In genomic region chr1:75374950-75375936, GRCm38 (mm10) we compare ENCODE assay signal across 8 mouse cellular contexts. TPM values are rescaled to one million over a fixed set of nuclear protein-coding genes. Genes with fewer than 3 reads are reported as not detected.
DNase-seq lines count a peak whose midpoint lies in the region; ATAC-seq and TF ChIP-seq lines count a peak whose summit lies in the region.

Speg (plus strand) TSS chr1:75375297.

- H3K4me1 ChIP-seq in lung, postnatal 0 days (ENCODE audit: insufficient read depth, low read depth, low read length), result no peaks in the 10 kb centered on the region
- H3K4me1 ChIP-seq in embryonic facial prominence, embryonic 15.5 days, result peaks cover 14% of the 10 kb centered on the region
- H3K4me1 ChIP-seq in heart, embryonic 14.5 days (ENCODE audit: control insufficient read depth in 2 of 2, insufficient read depth in 2 of 2, low read length in 2 of 2), result peaks cover 29 to 49% of the 10 kb centered on the region in 2 experiments

- H3K9ac ChIP-seq in lung, postnatal 0 days (replicated peaks; ENCODE audit: low read depth), result no peak within 1 kb of the TSS
- no peak within 1 kb of the TSS for H3K9ac ChIP-seq in embryonic facial prominence, embryonic 15.5 days
- peak within 1 kb of the TSS; percentile 95 for H3K9ac ChIP-seq in heart, embryonic 14.5 days (ENCODE audit: low read length)

- no peak for TF ChIP-seq EP300 in lung, postnatal 0 days (IDR thresholded peaks at IDR 0.05)

- 11% methylated on average over 51 of the region's 57 CpGs for WGBS in lung, postnatal 0 days
- WGBS in embryonic facial prominence, embryonic 15.5 days, result 8% methylated on average over 57 of the region's 57 CpGs
- WGBS in heart, embryonic 14.5 days, result 3% methylated on average over 52 of the region's 57 CpGs

- no peaks in the 10 kb centered on the region for H3K36me3 ChIP-seq in lung, postnatal 0 days (ENCODE audit: insufficient read depth, low read length)
- H3K36me3 ChIP-seq in embryonic facial prominence, embryonic 15.5 days, result no peaks in the 10 kb centered on the region
- no peaks in the 10 kb centered on the region for H3K36me3 ChIP-seq in heart, embryonic 14.5 days (ENCODE audit: control insufficient read depth, insufficient read depth, low read length)

- no peak for DNase-seq in lung, postnatal 0 days (ENCODE audit: low spot score)
- DNase-seq in lung, postnatal 4 days, result no peak
- no peak for DNase-seq in left cerebral cortex, postnatal 25 days (ENCODE audit: low spot score in 2 of 2)
- peak; percentile 91 for DNase-seq in skeletal muscle tissue, adult 2 months (ENCODE audit: low read depth, low spot score)
- no peak for DNase-seq in thymus, postnatal 0 days (ENCODE audit: low spot score)
- DNase-seq in urinary bladder, postnatal 4 days (ENCODE audit: low spot score in 2 of 2), result no peak

- TF ChIP-seq CTCF in lung, postnatal 0 days (IDR thresholded peaks at IDR 0.05), result no peak

- H3K4me3 ChIP-seq in lung, postnatal 0 days (ENCODE audit: low read depth, low read length), result no peak within 1 kb of the TSS
- H3K4me3 ChIP-seq in embryonic facial prominence, embryonic 15.5 days (replicated peaks), result peak within 1 kb of the TSS; percentile 29
- H3K4me3 ChIP-seq in heart, embryonic 14.5 days (ENCODE audit: control insufficient read depth in 1 of 2, insufficient read depth in 1 of 2, low read depth in 1 of 2, low read length in 2 of 2), result peak within 1 kb of the TSS; percentile 40 to 53

- peak; percentile 25 for ATAC-seq in lung, postnatal 0 days
- peak; percentile 45 for ATAC-seq in embryonic facial prominence, embryonic 15.5 days (ENCODE audit: insufficient number of reproducible peaks, low FRiP score, low TSS enrichment, low read depth)
- ATAC-seq in heart, embryonic 14.5 days (ENCODE audit: insufficient number of reproducible peaks, insufficient read depth, low FRiP score, low read depth), result peak; percentile 44; the same call in 1 of the 2 replicates

- H3K27ac ChIP-seq in lung, postnatal 0 days (ENCODE audit: low read length), result no peak within 1 kb of the TSS
- no peak within 1 kb of the TSS for H3K27ac ChIP-seq in embryonic facial prominence, embryonic 15.5 days (replicated peaks)
- H3K27ac ChIP-seq in heart, embryonic 14.5 days (replicated peaks in 1 of 2; ENCODE audit: control insufficient read depth in 1 of 2, insufficient read depth in 1 of 2, low read depth in 2 of 2, low read length in 2 of 2), result peak within 1 kb of the TSS; percentile 81 to 89

- peaks cover 7% of the 10 kb centered on the region; the same call in 1 of the 2 replicates for H3K27me3 ChIP-seq in lung, postnatal 0 days (replicated peaks; ENCODE audit: insufficient read depth, low read length)
- no peaks in the 10 kb centered on the region for H3K27me3 ChIP-seq in embryonic facial prominence, embryonic 15.5 days
- H3K27me3 ChIP-seq in heart, embryonic 14.5 days (ENCODE audit: control insufficient read depth, insufficient read depth, low read length), result peaks cover 3% of the 10 kb centered on the region; the same call in 1 of the 2 replicates

- H3K9me3 ChIP-seq in lung, postnatal 0 days (ENCODE audit: low read length), result no peaks in the 10 kb centered on the region
- no peaks in the 10 kb centered on the region for H3K9me3 ChIP-seq in embryonic facial prominence, embryonic 15.5 days (replicated peaks)
- H3K9me3 ChIP-seq in heart, embryonic 14.5 days (ENCODE audit: control insufficient read depth, low read length), result no peaks in the 10 kb centered on the region

- intact Hi-C loops in left cerebral cortex, postnatal 25 days (cut with DNase I), result no loop called here

- peak within 1 kb of the TSS; percentile 39 for H3K4me2 ChIP-seq in lung, postnatal 0 days (replicated peaks; ENCODE audit: low read depth, low read length)
- peak within 1 kb of the TSS; percentile 55 for H3K4me2 ChIP-seq in embryonic facial prominence, embryonic 15.5 days (replicated peaks)
- H3K4me2 ChIP-seq in heart, embryonic 14.5 days (ENCODE audit: low read length), result peak within 1 kb of the TSS; percentile 90

RNA-seq across cellular contexts. Expression of gene Speg, which starts in this region (rescaled TPM):
- 15.4 and 16.4 TPM in 2 replicates for polyA plus RNA-seq in lung, postnatal 0 days (2015; fragmentation: Nextera tagmentation; extraction: Ambion mirVana)
- polyA plus RNA-seq in embryonic facial prominence, embryonic 15.5 days (2015; fragmentation: Nextera tagmentation; extraction: Ambion mirVana), result 16.5 and 18.6 TPM in 2 replicates
- 52.4 and 53.4 TPM in 2 replicates for polyA plus RNA-seq in heart, embryonic 14.5 days (2014; fragmentation: Nextera tagmentation; extraction: Ambion mirVana)
- total RNA-seq in left cerebral cortex, postnatal 25 days (2021), result 100 to 1,000 TPM; 192 to 208 TPM
- 1.6 and 1.8 TPM in 2 replicates for polyA plus RNA-seq in thymus, postnatal 0 days (2015; fragmentation: Nextera tagmentation; extraction: Ambion mirVana)

Comparison
In these comparisons a context has a peak if more than half of its experiments do, and no peak if none do; other contexts are left out.
1. H3K27ac ChIP-seq: peak in heart, embryonic 14.5 days (2 of 2); none in lung, postnatal 0 days (single experiment) and embryonic facial prominence, embryonic 15.5 days (single experiment).
2. H3K4me2 ChIP-seq: peak in every context shown above with its lines; median percentile 90 in heart, embryonic 14.5 days; 55 in embryonic facial prominence, embryonic 15.5 days; 39 in lung, postnatal 0 days.
3. Peak in every context shown above with its lines, with median percentiles within 50 percentile points of each other: ATAC-seq.